Mouse (Mus musculus): ENCODE measurements around the gene Fndc9.

GRCm38 (mm10) chr11:46278709-46279108 lies 43.4 kb downstream of the Fndc9 start:
- TF ChIP-seq CTCF (IDR thresholded peaks at IDR 0.05) (no peak), POLR2A (IDR thresholded peaks at IDR 0.05; ENCODE audit: insufficient read depth, low read depth, low read length) (no peak)
